Mouse (Mus musculus): ENCODE measurements around the gene Arhgap28.

- TF ChIP-seq CTCF (IDR thresholded peaks at IDR 0.05; ENCODE audit: low read depth), result no peak
- TF ChIP-seq EP300 (optimal IDR thresholded peaks at IDR 0.05), result no peak
These were observed 95.8 kb downstream of the Arhgap28 start for GRCm38 (mm10) chr17:67908137-67908536.
